Mouse (Mus musculus) frontal cortex, postnatal 25 days (tissue): Measurements from ENCODE around the gene Reg4.

Experiments used
- DNase-seq, 2 experiments: peaks; one replicate each; pipeline ENCODE4 v3.0.0; 2022; ENCODE audit warnings: low spot score in 2 of 2

The Reg4 gene

GRCm38 (mm10) chr3:98282422-98282821 is 60.5 kb downstream of the Reg4 start:
- DNase-seq = no peak

- no peak for DNase-seq
Measured at GRCm38 (mm10) chr3:98283205-98283604, 61.2 kb downstream of the Reg4 start.
